Mouse (Mus musculus): ENCODE results near the gene Nudt22.

Nudt22 gene

GRCm38 (mm10) chr19:6947742-6948141 lies 48.2 kb downstream of the Nudt22 start:
- no peak for DNase-seq

- DNase-seq, result no peak
Measured at GRCm38 (mm10) chr19:6943709-6944108, 52.2 kb downstream of the Nudt22 start.
